ENCODE assay signal across 11 mouse cellular contexts in the genomic region with DNA sequence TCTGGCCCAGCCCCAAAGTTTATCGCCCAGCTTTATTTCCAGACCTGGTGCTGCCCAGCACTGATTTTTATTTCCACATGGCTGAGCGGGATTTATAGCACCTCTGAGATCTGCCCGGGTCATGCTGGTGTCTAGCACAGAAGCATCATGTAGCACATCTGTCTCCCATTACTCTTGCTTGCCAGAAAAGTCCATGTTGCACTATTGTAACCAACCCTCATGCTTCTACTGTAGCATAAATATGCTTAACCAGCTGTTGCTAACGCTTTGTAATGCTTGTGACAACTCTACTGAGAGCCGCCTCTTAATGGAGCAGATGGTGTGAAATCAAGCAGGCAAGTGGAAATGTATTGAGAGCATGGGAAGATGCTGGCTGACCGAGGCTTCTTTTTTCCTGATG.
A peak's percentile ranks its signal among the peaks of the same experiment; 100 is the strongest.
DNase-seq lines count a peak whose midpoint lies in the region; ATAC-seq and TF ChIP-seq lines count a peak whose summit lies in the region.
"Had no signal": no experiment of that assay in that cellular context is flagged by ENCODE, and none has a peak within 500 bp of the region (broad histone marks: within the 10 kb centered on the region; RNA-seq: fewer than 3 reads in every experiment).

No protein-coding gene starts in this region.

- 43% methylated on average over 6 of the region's 6 CpGs for WGBS in forebrain, postnatal 0 days
- 28% methylated on average over 6 of the region's 6 CpGs for WGBS in neural tube, embryonic 11.5 days

- no peak overlapping the region for H3K4me3 ChIP-seq in forebrain, postnatal 0 days (ENCODE audit: low read depth, low read length)
- no peak overlapping the region for H3K4me3 ChIP-seq in neural tube, embryonic 11.5 days (ENCODE audit: low read depth, low read length)
- H3K4me3 ChIP-seq: embryonic facial prominence, embryonic 12.5 days; heart, embryonic 13.5 days; myocyte had no signal

- H3K4me1 ChIP-seq in forebrain, postnatal 0 days (ENCODE audit: insufficient read depth), result no peaks in the 10 kb centered on the region
- peaks cover 6% of the 10 kb centered on the region; the same call in 1 of the 2 replicates for H3K4me1 ChIP-seq in neural tube, embryonic 11.5 days (ENCODE audit: control insufficient read depth, insufficient read depth, low read length)
- H3K4me1 ChIP-seq: heart, embryonic 13.5 days had no signal

- intact Hi-C loops in heart, postnatal 25 days (cut with DNase I), result no loop called here

- H3K4me2 ChIP-seq in forebrain, postnatal 0 days (ENCODE audit: low read depth), result no peak overlapping the region
- no peak overlapping the region for H3K4me2 ChIP-seq in neural tube, embryonic 11.5 days (ENCODE audit: low read depth)
- H3K4me2 ChIP-seq: embryonic facial prominence, embryonic 12.5 days; heart, embryonic 13.5 days had no signal

- H3K9me3 ChIP-seq in forebrain, postnatal 0 days (ENCODE audit: low read length), result no peaks in the 10 kb centered on the region
- H3K9me3 ChIP-seq in neural tube, embryonic 11.5 days (ENCODE audit: control insufficient read depth, low read length), result no peaks in the 10 kb centered on the region
- H3K9me3 ChIP-seq: embryonic facial prominence, embryonic 12.5 days; heart, embryonic 13.5 days had no signal

- DNase-seq in kidney, postnatal 4 days, result peak; percentile 49 to 51
- no peak for DNase-seq in kidney, adult 18-20 months
- DNase-seq in embryo, embryonic 11.5 days (ENCODE audit: low read depth, low spot score), result peak; percentile 60
- peak; percentile 41 for DNase-seq in forebrain, postnatal 0 days
- DNase-seq in neural tube, embryonic 11.5 days (ENCODE audit: low spot score), result peak; percentile 51
- DNase-seq in heart, postnatal 25 days (ENCODE audit: low spot score), result no peak
- no peak for DNase-seq in cerebellum, adult 11-12 months
- DNase-seq: lung, postnatal 14 days had no signal

- H3K9ac ChIP-seq in forebrain, postnatal 0 days, result no peak overlapping the region
- no peak overlapping the region for H3K9ac ChIP-seq in neural tube, embryonic 11.5 days (ENCODE audit: low read length)
- H3K9ac ChIP-seq: embryonic facial prominence, embryonic 12.5 days; heart, embryonic 13.5 days had no signal

- H3K27me3 ChIP-seq in forebrain, postnatal 0 days (ENCODE audit: insufficient read depth, low read length), result no peaks in the 10 kb centered on the region
- H3K27me3 ChIP-seq in neural tube, embryonic 11.5 days (ENCODE audit: control insufficient read depth, insufficient read depth, low read length), result no peaks in the 10 kb centered on the region
- H3K27me3 ChIP-seq: embryonic facial prominence, embryonic 12.5 days had no signal

- no peak overlapping the region for H3K27ac ChIP-seq in forebrain, postnatal 0 days (ENCODE audit: low read depth, low read length)
- H3K27ac ChIP-seq in neural tube, embryonic 11.5 days (ENCODE audit: low read depth, low read length), result no peak overlapping the region
- H3K27ac ChIP-seq: embryonic facial prominence, embryonic 12.5 days; heart, embryonic 13.5 days had no signal

- peak; percentile 75 for ATAC-seq in forebrain, postnatal 0 days
- no peak for ATAC-seq in neural tube, embryonic 11.5 days (ENCODE audit: insufficient read depth, low FRiP score, low TSS enrichment)

- no peak for TF ChIP-seq CTCF in forebrain, postnatal 0 days (IDR thresholded peaks at IDR 0.05; ENCODE audit: low read depth)

- H3K36me3 ChIP-seq in forebrain, postnatal 0 days (ENCODE audit: insufficient read depth), result no peaks in the 10 kb centered on the region
- no peaks in the 10 kb centered on the region for H3K36me3 ChIP-seq in neural tube, embryonic 11.5 days (ENCODE audit: control insufficient read depth, insufficient read depth, low read length)
- H3K36me3 ChIP-seq: embryonic facial prominence, embryonic 12.5 days; heart, embryonic 13.5 days had no signal

Comparison
In these comparisons a context has a peak if more than half of its experiments do, and no peak if none do; other contexts are left out.
1. DNase-seq: peak in kidney, postnatal 4 days (2 of 2), embryo, embryonic 11.5 days (single experiment), forebrain, postnatal 0 days (single experiment) and neural tube, embryonic 11.5 days (single experiment); none in kidney, adult 18-20 months (single experiment), heart, postnatal 25 days (single experiment) and cerebellum, adult 11-12 months (single experiment).